Mouse (Mus musculus) MEL (cell line): ENCODE measurements around the gene Sirt5.

Experiments
- CHD1 ChIP-seq: IDR thresholded peaks from 2 replicates; pipeline ENCODE4 v1.6.1; 2012; ENCODE audit warnings: low read depth, mild to moderate bottlenecking, inconsistent platforms, low read length, improper control_type of control experiment
- CTCF ChIP-seq, 3 experiments: IDR thresholded peaks in 2 of 3; conservative IDR thresholded peaks in 1 of 3; 2 replicates each; pipeline ENCODE4 v1.5.1; 2011 to 2012; ENCODE audit warnings: low read length in 3 of 3, low read depth in 2 of 3, mild to moderate bottlenecking in 2 of 3, improper control_type of control experiment in 1 of 3, inconsistent platforms in 1 of 3, mixed read lengths in 1 of 3, moderate library complexity in 1 of 3; ENCODE audit not compliant: control insufficient read depth in 1 of 3, insufficient read depth in 1 of 3, poor library complexity in 1 of 3, severe bottlenecking in 1 of 3
- EP300 ChIP-seq, 2 experiments: IDR thresholded peaks; 2 replicates each; pipeline ENCODE4 v1.6.1; 2011; ENCODE audit warnings: improper control_type of control experiment in 2 of 2, low read length in 2 of 2, low read depth in 1 of 2, mild to moderate bottlenecking in 1 of 2
- HCFC1 ChIP-seq: IDR thresholded peaks from 2 replicates; pipeline ENCODE4 v1.6.1; 2012; ENCODE audit warnings: low read depth, mild to moderate bottlenecking, inconsistent platforms, low read length, improper control_type of control experiment, moderate library complexity
- MAX ChIP-seq: IDR thresholded peaks from 2 replicates; pipeline ENCODE4 v1.6.1; 2011; ENCODE audit warnings: low read length, improper control_type of control experiment
- MAZ ChIP-seq: IDR thresholded peaks from 2 replicates; pipeline ENCODE4 v1.6.1; 2012; ENCODE audit warnings: low read depth, mild to moderate bottlenecking, inconsistent platforms, low read length, improper control_type of control experiment
- POLR2A ChIP-seq, 2 experiments: IDR thresholded peaks; 2 replicates each; pipeline ENCODE4 v1.6.1; 2011 to 2012; ENCODE audit warnings: low read length in 2 of 2, mild to moderate bottlenecking in 2 of 2, control low read depth in 1 of 2, improper control_type of control experiment in 1 of 2, low read depth in 1 of 2, moderate library complexity in 1 of 2; ENCODE audit not compliant: control insufficient read depth in 1 of 2, insufficient read depth in 1 of 2, poor library complexity in 1 of 2
- RAD21 ChIP-seq: IDR thresholded peaks from 2 replicates; pipeline ENCODE4 v1.6.1; 2011; ENCODE audit warnings: mild to moderate bottlenecking, low read depth, low read length, improper control_type of control experiment
- TCF12 ChIP-seq: IDR thresholded peaks from 2 replicates; pipeline ENCODE4 v1.6.1; 2014; ENCODE audit warnings: low read depth, mild to moderate bottlenecking, inconsistent platforms, low read length, improper control_type of control experiment, moderate library complexity
- UBTF ChIP-seq: IDR thresholded peaks from 2 replicates; pipeline ENCODE4 v1.6.1; 2012; ENCODE audit warnings: low read depth, mild to moderate bottlenecking, inconsistent platforms, low read length, improper control_type of control experiment, moderate library complexity, borderline replicate concordance; ENCODE audit not compliant: insufficient read depth

- no peak for TF ChIP-seq CTCF (IDR thresholded peaks at IDR 0.05 in 2 of 3, conservative IDR thresholded peaks at IDR 0.05 in 1 of 3; ENCODE audit: control insufficient read depth in 1 of 3, insufficient read depth in 1 of 3, low read depth in 2 of 3, low read length in 3 of 3, poor library complexity in 1 of 3, severe bottlenecking in 1 of 3)
- TF ChIP-seq MAZ: no peak
- TF ChIP-seq UBTF: no peak
- no peak for TF ChIP-seq HCFC1
- no peak for TF ChIP-seq CHD1
- no peak for TF ChIP-seq RAD21
- TF ChIP-seq TCF12: no peak
- TF ChIP-seq EP300 (IDR thresholded peaks at IDR 0.05; ENCODE audit: low read depth in 1 of 2, low read length in 2 of 2): no peak
- no peak for TF ChIP-seq POLR2A (IDR thresholded peaks at IDR 0.05; ENCODE audit: control insufficient read depth in 1 of 2, insufficient read depth in 1 of 2, low read depth in 1 of 2, low read length in 2 of 2, poor library complexity in 1 of 2)
- TF ChIP-seq MAX: no peak
Measured at GRCm38 (mm10) chr13:43444717-43445116, 79.4 kb downstream of the Sirt5 start.
